Mouse (Mus musculus) embryonic fibroblast, embryonic 13.5 days (primary cell): ENCODE measurements at regions not wholly inside any gene's neighbourhood (a gene's known extent, or its start where the extent isn't known, plus 50 kb on each side); places are given as distances from the start of the nearest gene placed in this dataset.

Source experiments
- CTCF ChIP-seq: IDR thresholded peaks from 2 replicates; pipeline ENCODE4 v1.5.1; 2011; ENCODE audit warnings: mild to moderate bottlenecking, control low read depth, low read length, moderate library complexity, borderline replicate concordance; ENCODE audit not compliant: insufficient read depth
- POLR2A ChIP-seq: IDR thresholded peaks from 2 replicates; pipeline ENCODE4 v1.6.1; 2011; ENCODE audit warnings: low read depth, mild to moderate bottlenecking, control low read depth, low read length, moderate library complexity

GRCm38 (mm10) chr2:166357824-166358223 lies 202.4 kb upstream of the Sulf2 start:
- TF ChIP-seq CTCF (no peak), POLR2A (no peak)
